Mouse (Mus musculus) E14TG2a.4 (cell line): ENCODE results near the gene Ivns1abp.
"Not testable (repeated sequence)": the region's sequence is repeated elsewhere in the genome, so short reads cannot be mapped to it uniquely, and the experiment has no call there.

Source experiments
- H3K27me3 ChIP-seq: 2 replicates; pipeline ENCODE4 v1.6.1; 2014; ENCODE audit warnings: low read length, control low read depth; ENCODE audit not compliant: insufficient read depth
- H3K36me3 ChIP-seq: 2 replicates; pipeline ENCODE4 v1.6.1; 2014; ENCODE audit warnings: low read length, control low read depth; ENCODE audit not compliant: insufficient read depth
- H3K4me1 ChIP-seq: replicated peaks from 2 replicates; pipeline ENCODE4 v1.6.1; 2014; ENCODE audit warnings: low read depth, low read length, control low read depth
- H3K4me3 ChIP-seq: replicated peaks from 2 replicates; pipeline ENCODE4 v1.5.1; 2014; ENCODE audit warnings: mild to moderate bottlenecking, low read length
- H3K9me3 ChIP-seq: 2 replicates; pipeline ENCODE4 v1.6.1; 2014; ENCODE audit warnings: low read length, control low read depth
- CTCF ChIP-seq: conservative IDR thresholded peaks from 2 replicates; pipeline ENCODE4 v1.5.1; 2014; ENCODE audit warnings: low read length
- NANOG ChIP-seq: IDR thresholded peaks from 2 replicates; pipeline ENCODE4 v1.6.1; 2014; ENCODE audit warnings: borderline replicate concordance, low read length, mixed read lengths
- POU5F1 ChIP-seq: IDR thresholded peaks from 2 replicates; pipeline ENCODE4 v1.6.1; 2014; ENCODE audit warnings: low read length, borderline replicate concordance

Gene Ivns1abp

GRCm38 (mm10) chr1:151344283-151345108 lies at the start of gene Ivns1abp:
TSS of gene Ivns1abp (plus strand) at chr1:151344477.
- Histone ChIP-seq H3K9me3 (no peaks in the 10 kb centered on the region), H3K27me3 (no peaks in the 10 kb centered on the region), H3K4me3 (peak within 1 kb of the TSS; percentile 88), H3K36me3 (peaks cover 3% of the 10 kb centered on the region), H3K4me1 (peaks cover 44% of the 10 kb centered on the region)
- TF ChIP-seq NANOG (no peak), POU5F1 (no peak), CTCF (no peak)

- peaks cover 20% of the 10 kb centered on the region for H3K4me1 ChIP-seq
- no peaks in the 10 kb centered on the region; the same call in 1 of the 2 replicates for H3K27me3 ChIP-seq
- no peak overlapping the region for H3K4me3 ChIP-seq
- no peaks in the 10 kb centered on the region for H3K9me3 ChIP-seq
- no peak for TF ChIP-seq CTCF
- no peak for TF ChIP-seq POU5F1
- no peak for TF ChIP-seq NANOG
- H3K36me3 ChIP-seq = no peaks in the 10 kb centered on the region
Measured at GRCm38 (mm10) chr1:151295486-151295885, 48.8 kb upstream of the Ivns1abp start.

GRCm38 (mm10) chr1:151296621-151297020 lies 47.7 kb upstream of the Ivns1abp start:
- Histone ChIP-seq H3K27me3 (no peaks in the 10 kb centered on the region; the same call in 1 of the 2 replicates), H3K36me3 (no peaks in the 10 kb centered on the region), H3K4me1 (peaks cover 20% of the 10 kb centered on the region), H3K4me3 (no peak overlapping the region), H3K9me3 (no peaks in the 10 kb centered on the region)
- no peak for TF ChIP-seq CTCF
- no peak for TF ChIP-seq NANOG
- TF ChIP-seq POU5F1 = no peak

- no peaks in the 10 kb centered on the region for H3K9me3 ChIP-seq
- no peak overlapping the region for H3K4me3 ChIP-seq
- H3K4me1 ChIP-seq = peaks cover 20% of the 10 kb centered on the region
- no peaks in the 10 kb centered on the region; the same call in 1 of the 2 replicates for H3K27me3 ChIP-seq
- no peak for TF ChIP-seq CTCF
- TF ChIP-seq POU5F1 = no peak
- no peak for TF ChIP-seq NANOG
- no peaks in the 10 kb centered on the region for H3K36me3 ChIP-seq
Measured at GRCm38 (mm10) chr1:151297025-151297424, 47.3 kb upstream of the Ivns1abp start.

GRCm38 (mm10) chr1:151297596-151297995 lies 46.7 kb upstream of the Ivns1abp start:
- Histone ChIP-seq H3K36me3 (no peaks in the 10 kb centered on the region), H3K9me3 (no peaks in the 10 kb centered on the region), H3K4me3 (no peak overlapping the region), H3K4me1 (peaks cover 18% of the 10 kb centered on the region), H3K27me3 (no peaks in the 10 kb centered on the region; the same call in 1 of the 2 replicates)
- TF ChIP-seq POU5F1 (no peak), CTCF (no peak), NANOG (no peak)

GRCm38 (mm10) chr1:151301456-151301855 lies 42.8 kb upstream of the Ivns1abp start:
- Histone ChIP-seq H3K36me3 (no peaks in the 10 kb centered on the region), H3K4me1 (peaks cover 23% of the 10 kb centered on the region), H3K4me3 (no peak overlapping the region), H3K9me3 (no peaks in the 10 kb centered on the region), H3K27me3 (no peaks in the 10 kb centered on the region; the same call in 1 of the 2 replicates)
- TF ChIP-seq CTCF (no peak), NANOG (no peak), POU5F1 (no peak)

- TF ChIP-seq NANOG = no peak
- TF ChIP-seq CTCF = no peak
- TF ChIP-seq POU5F1 = no peak
- H3K27me3 ChIP-seq = no peaks in the 10 kb centered on the region; the same call in 1 of the 2 replicates
- H3K9me3 ChIP-seq = no peaks in the 10 kb centered on the region
- no peaks in the 10 kb centered on the region for H3K36me3 ChIP-seq
- peaks cover 23% of the 10 kb centered on the region for H3K4me1 ChIP-seq
- H3K4me3 ChIP-seq = no peak overlapping the region
Measured at GRCm38 (mm10) chr1:151301904-151302303, 42.4 kb upstream of the Ivns1abp start.

GRCm38 (mm10) chr1:151303265-151303664 lies 41.0 kb upstream of the Ivns1abp start:
- no peaks in the 10 kb centered on the region; the same call in 1 of the 2 replicates for H3K27me3 ChIP-seq
- TF ChIP-seq CTCF (no peak), POU5F1 (no peak), NANOG (no peak)
- no peaks in the 10 kb centered on the region for H3K36me3 ChIP-seq
- no peak overlapping the region for H3K4me3 ChIP-seq
- peaks cover 28% of the 10 kb centered on the region for H3K4me1 ChIP-seq
- no peaks in the 10 kb centered on the region for H3K9me3 ChIP-seq

- H3K4me1 ChIP-seq = peaks cover 41% of the 10 kb centered on the region
- H3K9me3 ChIP-seq, H3K27me3 ChIP-seq, H3K4me3 ChIP-seq, H3K36me3 ChIP-seq: not testable (repeated sequence)
Measured at GRCm38 (mm10) chr1:151305001-151305400, 39.3 kb upstream of the Ivns1abp start.
